Comparison of ENCODE assay signal across 12 mouse cellular contexts in the genomic region with DNA sequence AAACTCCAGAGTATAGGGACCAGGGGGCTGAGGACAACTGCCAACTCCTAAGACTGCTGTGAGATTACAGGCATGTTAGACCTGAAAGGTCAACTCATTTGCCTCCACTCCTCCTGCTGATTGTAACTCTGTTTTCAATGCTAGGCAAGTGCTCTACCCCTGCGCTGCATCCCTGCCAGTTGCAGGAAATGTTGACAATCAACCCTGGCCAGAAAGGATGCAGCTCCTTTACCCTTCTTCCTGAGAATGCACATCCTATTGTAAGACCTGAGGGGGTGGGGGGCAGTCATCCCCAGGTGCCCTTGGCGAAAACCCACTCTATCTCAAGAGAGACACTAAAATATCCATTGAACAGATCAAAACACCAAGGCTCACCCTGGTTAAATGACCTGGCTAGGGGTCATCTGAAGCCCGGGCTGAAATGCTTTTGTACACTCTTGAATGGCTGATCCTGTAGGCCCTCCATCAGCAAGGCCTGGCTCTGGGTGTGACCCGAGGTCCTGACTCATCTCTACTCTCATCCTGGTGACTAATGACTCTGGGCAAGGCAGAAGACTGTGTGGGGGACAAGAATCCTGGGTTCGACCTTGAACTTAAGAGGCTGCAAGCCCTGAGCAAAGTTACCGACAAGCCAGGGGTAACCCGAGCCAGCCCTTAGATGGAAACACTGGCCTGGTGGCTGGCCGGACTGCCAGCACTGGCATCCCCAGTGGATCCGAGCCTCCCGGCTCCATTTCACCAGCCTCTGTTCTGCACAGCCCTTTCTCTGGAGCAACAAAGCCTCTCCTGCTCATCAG. TPM values are rescaled to one million over a fixed set of nuclear protein-coding genes. Genes with fewer than 3 reads are reported as not detected.
DNase-seq lines count a peak whose midpoint lies in the region; ATAC-seq and TF ChIP-seq lines count a peak whose summit lies in the region.
"Had no signal": no experiment of that assay in that cellular context is flagged by ENCODE, and none has a peak within 500 bp of the region (broad histone marks: within the 10 kb centered on the region; RNA-seq: fewer than 3 reads in every experiment).

No protein-coding gene starts in this region.

- H3K4me2 ChIP-seq in forebrain, embryonic 12.5 days = no peak overlapping the region
- no peak overlapping the region for H3K4me2 ChIP-seq in forebrain, embryonic 11.5 days (ENCODE audit: low read depth, low read length, severe bottlenecking)
- no peak overlapping the region for H3K4me2 ChIP-seq in midbrain, embryonic 13.5 days (replicated peaks)
- no peak overlapping the region for H3K4me2 ChIP-seq in midbrain, postnatal 0 days (ENCODE audit: low read depth, low read length, poor library complexity, severe bottlenecking)
- H3K4me2 ChIP-seq in stomach, embryonic 16.5 days (ENCODE audit: low read depth, low read length) = no peak overlapping the region
- H3K4me2 ChIP-seq: liver, embryonic 12.5 days had no signal

- H3K9me3 ChIP-seq in forebrain, embryonic 12.5 days = no peaks in the 10 kb centered on the region
- H3K9me3 ChIP-seq in forebrain, embryonic 11.5 days (ENCODE audit: control insufficient read depth, low read length) = no peaks in the 10 kb centered on the region
- no peaks in the 10 kb centered on the region for H3K9me3 ChIP-seq in midbrain, embryonic 13.5 days
- H3K9me3 ChIP-seq in midbrain, postnatal 0 days (ENCODE audit: low read length) = no peaks in the 10 kb centered on the region
- no peaks in the 10 kb centered on the region for H3K9me3 ChIP-seq in stomach, embryonic 16.5 days (replicated peaks; ENCODE audit: control insufficient read depth, low read length)
- H3K9me3 ChIP-seq: liver, embryonic 12.5 days; megakaryocyte, embryonic 14.5 days had no signal

- no peak overlapping the region for H3K4me3 ChIP-seq in forebrain, embryonic 12.5 days (replicated peaks)
- no peak overlapping the region for H3K4me3 ChIP-seq in forebrain, embryonic 11.5 days (ENCODE audit: low read depth, low read length)
- H3K4me3 ChIP-seq in midbrain, embryonic 13.5 days (replicated peaks) = no peak overlapping the region
- H3K4me3 ChIP-seq in midbrain, postnatal 0 days (ENCODE audit: low read depth, low read length) = no peak overlapping the region
- no peak overlapping the region for H3K4me3 ChIP-seq in stomach, embryonic 16.5 days (replicated peaks; ENCODE audit: low read length)
- H3K4me3 ChIP-seq in cerebellum, adult 2 months (replicated peaks; ENCODE audit: insufficient read depth, low read depth, low read length) = no peak overlapping the region
- H3K4me3 ChIP-seq: liver, embryonic 12.5 days; megakaryocyte, embryonic 14.5 days had no signal

- TF ChIP-seq CTCF in midbrain, postnatal 0 days (IDR thresholded peaks at IDR 0.05) = no peak
- TF ChIP-seq CTCF in cerebellum, adult 2 months (IDR thresholded peaks at IDR 0.05; ENCODE audit: borderline replicate concordance, insufficient read depth, low read depth, low read length) = no peak

- 58% methylated on average over 10 of the region's 10 CpGs for WGBS in forebrain, embryonic 12.5 days
- 58% methylated on average over 10 of the region's 10 CpGs for WGBS in forebrain, embryonic 11.5 days
- 57% methylated on average over 10 of the region's 10 CpGs for WGBS in midbrain, embryonic 13.5 days
- WGBS in midbrain, postnatal 0 days = 65% methylated on average over 10 of the region's 10 CpGs
- 76% methylated on average over 10 of the region's 10 CpGs for WGBS in stomach, embryonic 16.5 days
- 86% methylated on average over 10 of the region's 10 CpGs for WGBS in cerebellum, adult 2 months

- no peaks in the 10 kb centered on the region for H3K36me3 ChIP-seq in forebrain, embryonic 12.5 days (replicated peaks)
- no peaks in the 10 kb centered on the region for H3K36me3 ChIP-seq in forebrain, embryonic 11.5 days (ENCODE audit: control insufficient read depth, insufficient read depth, low read length)
- H3K36me3 ChIP-seq in midbrain, embryonic 13.5 days = no peaks in the 10 kb centered on the region
- H3K36me3 ChIP-seq in midbrain, postnatal 0 days (ENCODE audit: insufficient read depth, low read length) = no peaks in the 10 kb centered on the region
- H3K36me3 ChIP-seq in stomach, embryonic 16.5 days (ENCODE audit: control insufficient read depth, insufficient read depth, low read length) = no peaks in the 10 kb centered on the region
- H3K36me3 ChIP-seq: liver, embryonic 12.5 days had no signal

- peak overlapping the region; percentile 57; the same call in 1 of the 2 replicates for H3K27ac ChIP-seq in forebrain, embryonic 12.5 days
- H3K27ac ChIP-seq in forebrain, embryonic 11.5 days (ENCODE audit: low read depth, low read length) = no peak overlapping the region
- 0 out of 2 replicates have a peak overlapping the region, but pooled peaks have one; percentile 56 for H3K27ac ChIP-seq in midbrain, embryonic 13.5 days
- H3K27ac ChIP-seq in midbrain, postnatal 0 days (ENCODE audit: low read depth, low read length) = no peak overlapping the region
- peak overlapping the region; percentile 33; the same call in 1 of the 2 replicates for H3K27ac ChIP-seq in stomach, embryonic 16.5 days (ENCODE audit: low read length)
- H3K27ac ChIP-seq in cerebellum, adult 2 months (ENCODE audit: insufficient read depth, low read length) = no peak overlapping the region
- H3K27ac ChIP-seq: liver, embryonic 12.5 days had no signal

- no peak overlapping the region for H3K9ac ChIP-seq in forebrain, embryonic 12.5 days
- no peak overlapping the region for H3K9ac ChIP-seq in forebrain, embryonic 11.5 days (ENCODE audit: low read length)
- H3K9ac ChIP-seq in midbrain, embryonic 13.5 days (replicated peaks) = no peak overlapping the region
- no peak overlapping the region for H3K9ac ChIP-seq in midbrain, postnatal 0 days (replicated peaks; ENCODE audit: low read length, poor library complexity, severe bottlenecking)
- H3K9ac ChIP-seq in stomach, embryonic 16.5 days (ENCODE audit: low read length) = no peak overlapping the region
- H3K9ac ChIP-seq: liver, embryonic 12.5 days had no signal

- no peak for TF ChIP-seq POLR2A in cerebellum, adult 2 months (IDR thresholded peaks at IDR 0.05; ENCODE audit: borderline replicate concordance, insufficient read depth, low read length)

- DNase-seq in forebrain, embryonic 11.5 days (ENCODE audit: low spot score) = no peak
- DNase-seq in midbrain, postnatal 0 days (ENCODE audit: low spot score) = no peak
- DNase-seq in gastrocnemius, adult 8-10 months (ENCODE audit: low spot score in 2 of 2) = peak; percentile 47 to 73
- DNase-seq in cerebellum, adult 9-11 months = no peak
- DNase-seq in cerebellum, adult 2 months = no peak
- DNase-seq: heart, postnatal 36 days had no signal

- ATAC-seq in forebrain, embryonic 12.5 days (ENCODE audit: low FRiP score) = no peak
- ATAC-seq in forebrain, embryonic 11.5 days (replicated peaks; ENCODE audit: low FRiP score) = no peak
- ATAC-seq in midbrain, embryonic 13.5 days = 0 out of 2 replicates have a peak, but pooled peaks have one; percentile 17
- no peak for ATAC-seq in midbrain, postnatal 0 days (ENCODE audit: low FRiP score)
- ATAC-seq in stomach, embryonic 16.5 days (ENCODE audit: insufficient read depth, low FRiP score) = no peak
- ATAC-seq: CD4-positive, CD25-positive, alpha-beta regulatory T cell, adult 4 months; liver, embryonic 12.5 days had no signal

- H3K27me3 ChIP-seq in forebrain, embryonic 12.5 days = no peaks in the 10 kb centered on the region
- H3K27me3 ChIP-seq in forebrain, embryonic 11.5 days (ENCODE audit: control insufficient read depth, insufficient read depth, low read length) = no peaks in the 10 kb centered on the region
- H3K27me3 ChIP-seq in midbrain, embryonic 13.5 days = no peaks in the 10 kb centered on the region
- no peaks in the 10 kb centered on the region for H3K27me3 ChIP-seq in midbrain, postnatal 0 days (ENCODE audit: insufficient read depth, low read length)
- H3K27me3 ChIP-seq in stomach, embryonic 16.5 days (ENCODE audit: control insufficient read depth, insufficient read depth, low read length) = no peaks in the 10 kb centered on the region
- H3K27me3 ChIP-seq in cerebellum, adult 2 months (ENCODE audit: control insufficient read depth, insufficient read depth, low read length) = no peaks in the 10 kb centered on the region
- H3K27me3 ChIP-seq: liver, embryonic 12.5 days had no signal

- peaks cover 46% of the 10 kb centered on the region for H3K4me1 ChIP-seq in forebrain, embryonic 12.5 days
- H3K4me1 ChIP-seq in forebrain, embryonic 11.5 days (replicated peaks; ENCODE audit: control insufficient read depth, insufficient read depth, low read length) = peaks cover 2% of the 10 kb centered on the region; the same call in 1 of the 2 replicates
- H3K4me1 ChIP-seq in midbrain, embryonic 13.5 days (replicated peaks) = peaks cover 33% of the 10 kb centered on the region
- H3K4me1 ChIP-seq in midbrain, postnatal 0 days (ENCODE audit: insufficient read depth, low read length) = no peaks in the 10 kb centered on the region; the same call in 1 of the 2 replicates
- peaks cover 26% of the 10 kb centered on the region for H3K4me1 ChIP-seq in stomach, embryonic 16.5 days (ENCODE audit: control insufficient read depth, insufficient read depth, low read length)
- H3K4me1 ChIP-seq in cerebellum, adult 2 months (ENCODE audit: control insufficient read depth, insufficient read depth, low read length) = peaks cover 17% of the 10 kb centered on the region
- H3K4me1 ChIP-seq: megakaryocyte, embryonic 14.5 days had no signal

RNA-seq across cellular contexts. Expression of a gene that starts 32.2 kb away (rescaled TPM):
- 35.0 and 36.6 TPM in 2 replicates for polyA plus RNA-seq in forebrain, embryonic 12.5 days (2016; fragmentation: Nextera tagmentation; extraction: Ambion mirVana)
- polyA plus RNA-seq in forebrain, embryonic 11.5 days (2014; fragmentation: Nextera tagmentation; extraction: Ambion mirVana) = 42.1 and 44.8 TPM in 2 replicates
- 36.6 and 41.7 TPM in 2 replicates for polyA plus RNA-seq in midbrain, embryonic 13.5 days (2015; fragmentation: Nextera tagmentation; extraction: Ambion mirVana)
- 53.6 and 57.5 TPM in 2 replicates for total RNA-seq in midbrain, postnatal 0 days (2014; rRNA removed)
- polyA plus RNA-seq in midbrain, postnatal 0 days (2015; fragmentation: Nextera tagmentation; extraction: Ambion mirVana) = 17.9 and 22.9 TPM in 2 replicates
- 10 to 100 TPM in 3 of 4 experiments, 1 to 10 TPM in 1; 8.4 to 14.8 (median 13.9) TPM for total RNA-seq in gastrocnemius, adult 8-10 months (2022)
- 4.9 and 7.0 TPM in 2 replicates for polyA plus RNA-seq in stomach, embryonic 16.5 days (2015; fragmentation: Nextera tagmentation; extraction: Ambion mirVana)
- 38.1 and 40.1 TPM in 2 replicates for polyA plus RNA-seq in cerebellum, adult 2 months (2012; rRNA removed)
- polyA plus RNA-seq: CD4-positive, CD25-positive, alpha-beta regulatory T cell, adult 4 months had no signal

Comparison
In these comparisons a context has a peak if more than half of its experiments do, and no peak if none do; other contexts are left out.
1. H3K27ac ChIP-seq: peak in forebrain, embryonic 12.5 days (single experiment), midbrain, embryonic 13.5 days (single experiment) and stomach, embryonic 16.5 days (single experiment); none in forebrain, embryonic 11.5 days (single experiment), midbrain, postnatal 0 days (single experiment) and cerebellum, adult 2 months (single experiment).
2. DNase-seq: peak in gastrocnemius, adult 8-10 months (2 of 2); none in forebrain, embryonic 11.5 days (single experiment), midbrain, postnatal 0 days (single experiment), cerebellum, adult 9-11 months (single experiment) and cerebellum, adult 2 months (0 of 2).